Mouse (Mus musculus): ENCODE measurements around the gene Olfr113.

DNA sequence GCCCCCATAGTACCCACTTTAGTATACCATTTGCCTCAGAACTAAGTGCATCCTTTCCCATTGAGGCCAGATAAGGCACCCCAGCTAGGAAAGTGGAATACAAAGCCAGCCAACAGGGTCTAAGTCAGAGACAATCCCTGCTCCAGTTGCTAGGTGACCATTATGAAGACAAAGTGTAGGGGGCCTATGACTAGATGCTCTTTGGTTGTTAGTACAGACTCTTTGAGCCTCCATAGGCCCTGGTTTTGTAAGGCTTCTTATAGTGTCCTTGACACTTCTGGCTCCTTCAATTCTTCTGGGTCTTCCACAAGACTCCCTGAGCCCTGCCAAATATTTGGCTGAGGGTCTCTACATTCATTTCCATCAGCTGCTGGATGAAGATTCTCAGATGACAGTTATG lies 8.1 kb downstream of the Olfr113 start, which contains the start of gene Olfr112:
- no peak for TF ChIP-seq CTCF (IDR thresholded peaks at IDR 0.05)
- TF ChIP-seq EP300 (IDR thresholded peaks at IDR 0.05) = no peak

Data from lung, postnatal 0 days (tissue).